Mouse (Mus musculus): ENCODE results near the gene Zfp771. TPM values are rescaled to one million over a fixed set of nuclear protein-coding genes. Genes with fewer than 3 reads are reported as not detected.
A peak's percentile ranks its signal among the peaks of the same experiment; 100 is the strongest.

Zfp771 gene
- polyA plus RNA-seq, 1 experiment from 2014 or later = 53.2 TPM

DNA sequence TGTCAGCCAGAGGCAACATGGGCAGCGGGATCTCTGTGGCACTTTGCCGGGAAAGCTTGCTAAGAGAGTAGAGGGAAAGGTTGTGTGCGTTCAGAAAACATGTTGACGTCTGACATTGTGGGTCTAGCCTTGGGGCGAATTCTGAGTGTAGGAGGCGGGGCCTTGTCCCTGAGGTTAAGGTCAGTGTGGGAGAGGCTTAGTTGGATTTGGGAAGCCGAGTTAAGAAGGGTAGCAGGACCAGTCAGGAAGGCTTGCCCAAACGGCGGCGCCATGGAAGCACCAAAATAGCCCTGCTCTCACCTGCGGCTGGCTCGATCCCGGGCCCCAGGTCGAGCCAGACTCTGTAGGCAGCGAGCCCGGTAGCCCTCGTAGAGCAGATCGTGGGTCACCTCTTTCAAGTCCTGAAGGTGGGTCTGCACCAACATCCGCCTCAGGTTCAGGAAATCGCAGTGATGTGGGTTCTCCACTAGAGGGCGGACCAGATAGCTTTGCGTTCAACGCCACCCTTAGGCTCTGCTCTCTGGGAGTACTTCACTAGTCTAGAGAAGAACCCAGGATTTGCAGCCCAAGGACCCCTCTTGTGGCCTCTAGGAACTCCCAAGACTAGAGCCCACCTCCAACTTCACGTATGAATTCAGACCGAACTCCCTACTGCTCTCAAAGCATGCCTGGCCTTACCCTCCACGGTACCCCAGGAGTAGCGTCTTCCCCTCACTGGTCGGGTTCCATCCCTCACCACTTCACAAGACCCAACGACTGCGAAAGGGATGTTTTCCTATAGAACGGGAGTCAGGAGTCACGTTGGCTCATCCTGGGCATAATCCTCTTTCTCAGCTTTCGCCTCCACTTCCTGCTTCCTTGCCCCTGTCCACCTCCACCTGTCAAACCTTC lies 28.8 kb upstream of the Zfp771 start:
- no peaks in the 10 kb centered on the region for H3K36me3 ChIP-seq (ENCODE audit: control insufficient read depth, insufficient read depth, low read length)
- 0 out of 2 replicates have a peak, but pooled peaks cover 3% of the 10 kb centered on the region for H3K4me1 ChIP-seq (ENCODE audit: control insufficient read depth, insufficient read depth, low read length)
- peak overlapping the region; percentile 34; the same call in 1 of the 2 replicates for H3K4me2 ChIP-seq (ENCODE audit: low read length)
- H3K9ac ChIP-seq (ENCODE audit: low read length) = no peak overlapping the region
- DNase-seq (ENCODE audit: low spot score) = peak; percentile 79
- 30% methylated on average over 33 of the region's 33 CpGs for WGBS
- H3K9me3 ChIP-seq (replicated peaks; ENCODE audit: control insufficient read depth, low read length) = no peaks in the 10 kb centered on the region
- peak; percentile 57 for ATAC-seq
- H3K4me3 ChIP-seq (ENCODE audit: low read depth, low read length) = peak overlapping the region; percentile 9; the same call in 1 of the 2 replicates
- no peak overlapping the region for H3K27ac ChIP-seq (ENCODE audit: low read depth, low read length)
- H3K27me3 ChIP-seq (replicated peaks; ENCODE audit: control insufficient read depth, insufficient read depth, low read length) = 0 out of 2 replicates have a peak, but pooled peaks cover 6% of the 10 kb centered on the region

DNA sequence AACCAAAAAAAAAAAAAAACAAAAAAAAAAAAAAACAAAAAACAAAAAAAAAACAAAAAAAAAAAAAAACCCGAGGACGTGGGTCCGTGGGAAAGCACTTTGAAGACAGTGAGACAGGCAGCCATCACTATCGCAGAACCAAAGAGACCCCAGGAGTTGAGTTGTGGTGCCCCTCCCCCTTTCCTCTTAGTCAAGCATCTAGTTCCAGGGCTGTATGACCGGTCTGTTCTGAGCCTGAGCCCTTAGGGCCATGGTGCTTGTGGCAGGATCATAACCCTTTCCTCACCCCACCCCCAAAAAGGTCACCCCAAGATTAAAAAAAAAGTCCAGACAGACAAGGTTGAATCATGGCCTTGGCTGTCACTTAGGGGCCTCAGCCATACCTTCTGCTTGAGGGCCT lies 27.8 kb upstream of the Zfp771 start:
- Histone ChIP-seq H3K9ac (ENCODE audit: low read length) (no peak overlapping the region), H3K36me3 (ENCODE audit: control insufficient read depth, insufficient read depth, low read length) (no peaks in the 10 kb centered on the region), H3K27ac (ENCODE audit: low read depth, low read length) (no peak overlapping the region), H3K9me3 (replicated peaks; ENCODE audit: control insufficient read depth, low read length) (no peaks in the 10 kb centered on the region), H3K4me3 (ENCODE audit: low read depth, low read length) (no peak overlapping the region), H3K4me1 (ENCODE audit: control insufficient read depth, insufficient read depth, low read length) (0 out of 2 replicates have a peak, but pooled peaks cover 3% of the 10 kb centered on the region), H3K4me2 (ENCODE audit: low read length) (no peak overlapping the region), H3K27me3 (replicated peaks; ENCODE audit: control insufficient read depth, insufficient read depth, low read length) (0 out of 2 replicates have a peak, but pooled peaks cover 6% of the 10 kb centered on the region)
- 94% methylated on average over 3 of the region's 5 CpGs for WGBS
- no peak for ATAC-seq
- no peak for DNase-seq (ENCODE audit: low spot score)

DNA sequence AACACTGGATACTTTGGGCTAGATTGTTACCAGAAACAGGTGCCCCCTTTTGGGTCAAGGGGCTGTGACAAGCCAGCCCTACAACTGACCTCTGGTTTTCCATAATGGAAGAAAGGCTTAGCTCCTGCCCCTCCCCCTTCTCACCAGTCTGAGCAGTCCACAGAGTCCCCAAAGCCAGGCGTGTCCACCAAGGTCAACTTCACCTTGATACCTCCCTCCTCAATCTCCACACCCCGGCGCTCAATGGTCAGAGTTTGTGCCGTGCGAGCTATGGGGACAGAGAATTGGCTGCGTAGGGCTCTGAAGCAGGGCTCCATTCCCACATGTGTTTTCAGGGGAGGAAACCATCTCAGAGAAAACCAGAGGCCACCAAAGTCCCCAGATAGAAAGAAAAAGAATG lies 26.6 kb upstream of the Zfp771 start:
- DNase-seq (ENCODE audit: low spot score) = no peak
- Histone ChIP-seq H3K4me3 (ENCODE audit: low read depth, low read length) (no peak overlapping the region), H3K9me3 (replicated peaks; ENCODE audit: control insufficient read depth, low read length) (no peaks in the 10 kb centered on the region), H3K4me1 (ENCODE audit: control insufficient read depth, insufficient read depth, low read length) (0 out of 2 replicates have a peak, but pooled peaks cover 3% of the 10 kb centered on the region), H3K4me2 (ENCODE audit: low read length) (no peak overlapping the region), H3K9ac (ENCODE audit: low read length) (no peak overlapping the region), H3K36me3 (ENCODE audit: control insufficient read depth, insufficient read depth, low read length) (no peaks in the 10 kb centered on the region), H3K27ac (ENCODE audit: low read depth, low read length) (no peak overlapping the region), H3K27me3 (replicated peaks; ENCODE audit: control insufficient read depth, insufficient read depth, low read length) (0 out of 2 replicates have a peak, but pooled peaks cover 6% of the 10 kb centered on the region)
- no peak for ATAC-seq
- 92% methylated on average over 6 of the region's 6 CpGs for WGBS

DNA sequence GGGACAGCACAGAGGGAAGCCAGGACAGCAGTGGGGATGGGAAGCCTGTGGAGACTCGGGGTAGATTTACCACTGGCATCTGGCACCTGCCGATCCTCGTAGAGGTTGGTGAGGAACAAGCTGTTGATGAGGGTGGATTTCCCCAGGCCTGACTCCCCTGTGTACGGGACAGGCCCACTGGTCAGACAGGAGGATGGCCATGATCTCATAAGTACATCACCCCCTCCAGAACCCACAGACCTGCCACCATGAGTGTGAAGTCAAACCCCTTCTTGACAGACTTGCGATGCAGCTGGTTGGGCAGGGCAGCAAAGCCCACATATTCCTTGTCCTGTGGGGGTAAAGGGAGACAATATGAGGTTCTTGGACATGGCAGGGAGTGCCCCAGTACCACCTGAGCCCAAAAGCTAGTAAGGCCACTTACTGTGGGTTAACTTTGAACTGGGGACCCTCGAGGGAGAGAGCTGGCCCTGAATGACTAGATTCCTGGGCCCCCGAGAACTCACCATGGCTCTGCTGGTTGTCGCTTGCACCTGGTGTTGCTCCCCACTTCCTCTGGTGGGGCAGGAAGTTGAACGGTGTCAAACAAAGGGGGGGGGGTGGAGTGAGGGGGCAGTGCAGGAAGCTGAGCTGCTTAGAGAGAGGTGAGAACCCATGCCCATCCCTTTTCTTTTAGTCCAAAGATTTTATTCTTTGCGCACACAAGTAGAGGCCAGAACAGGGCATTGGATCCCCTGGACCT lies 26.0 kb upstream of the Zfp771 start:
- Histone ChIP-seq H3K27ac (ENCODE audit: low read depth, low read length) (no peak overlapping the region), H3K4me1 (ENCODE audit: control insufficient read depth, insufficient read depth, low read length) (0 out of 2 replicates have a peak, but pooled peaks cover 3% of the 10 kb centered on the region), H3K9ac (ENCODE audit: low read length) (no peak overlapping the region), H3K4me3 (ENCODE audit: low read depth, low read length) (no peak overlapping the region), H3K27me3 (replicated peaks; ENCODE audit: control insufficient read depth, insufficient read depth, low read length) (0 out of 2 replicates have a peak, but pooled peaks cover 6% of the 10 kb centered on the region), H3K9me3 (replicated peaks; ENCODE audit: control insufficient read depth, low read length) (no peaks in the 10 kb centered on the region), H3K36me3 (ENCODE audit: control insufficient read depth, insufficient read depth, low read length) (no peaks in the 10 kb centered on the region), H3K4me2 (ENCODE audit: low read length) (no peak overlapping the region)
- DNase-seq (ENCODE audit: low spot score) (no peak), ATAC-seq (no peak)
- WGBS = 84% methylated on average over 10 of the region's 10 CpGs

DNA sequence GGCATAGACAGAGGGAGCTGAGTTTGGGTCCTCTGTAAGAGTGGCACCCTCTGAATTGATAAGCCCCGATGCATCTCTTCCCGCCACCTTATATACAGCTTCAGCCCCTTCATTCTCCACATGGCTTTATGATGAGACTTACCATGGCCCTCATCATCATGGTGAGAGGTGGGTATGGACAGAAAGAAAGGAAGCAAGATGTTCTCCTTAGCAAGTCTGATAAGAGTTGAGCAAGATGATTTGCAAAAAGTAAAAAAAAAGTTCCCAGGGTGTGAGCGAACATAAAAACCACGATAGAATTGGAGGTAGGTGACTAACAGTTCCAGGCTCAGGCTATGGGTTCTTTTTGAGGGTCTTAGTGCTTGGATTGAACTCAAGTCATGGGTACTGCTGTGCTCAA lies 25.4 kb upstream of the Zfp771 start:
- Histone ChIP-seq H3K9ac (ENCODE audit: low read length) (no peak overlapping the region; the same call in 1 of the 2 replicates), H3K9me3 (replicated peaks; ENCODE audit: control insufficient read depth, low read length) (no peaks in the 10 kb centered on the region), H3K4me2 (ENCODE audit: low read length) (no peak overlapping the region), H3K4me1 (ENCODE audit: control insufficient read depth, insufficient read depth, low read length) (0 out of 2 replicates have a peak, but pooled peaks cover 3% of the 10 kb centered on the region), H3K27me3 (replicated peaks; ENCODE audit: control insufficient read depth, insufficient read depth, low read length) (0 out of 2 replicates have a peak, but pooled peaks cover 6% of the 10 kb centered on the region), H3K27ac (ENCODE audit: low read depth, low read length) (no peak overlapping the region), H3K36me3 (ENCODE audit: control insufficient read depth, insufficient read depth, low read length) (no peaks in the 10 kb centered on the region), H3K4me3 (ENCODE audit: low read depth, low read length) (no peak overlapping the region)
- WGBS = 93% methylated on average over 4 of the region's 4 CpGs
- DNase-seq (ENCODE audit: low spot score) = no peak
- no peak for ATAC-seq

DNA sequence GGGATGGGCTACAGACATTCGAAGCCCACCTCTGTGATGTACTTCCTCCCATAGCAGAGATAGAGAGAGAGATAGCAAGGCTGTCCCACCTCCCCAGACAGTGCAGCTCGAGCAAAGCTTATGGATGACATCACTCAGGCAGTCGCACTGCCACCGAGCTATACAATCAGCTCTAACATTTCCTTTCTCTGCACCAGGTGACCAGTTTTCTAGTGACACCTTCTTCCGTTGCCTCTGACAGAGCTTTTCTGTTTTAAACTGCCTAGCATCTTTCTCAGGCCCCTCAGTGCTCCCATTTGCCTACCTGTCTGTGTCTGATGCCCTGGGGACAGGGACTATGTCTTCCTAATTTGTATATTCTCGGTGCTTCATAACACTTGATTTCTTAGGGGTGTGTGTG lies 23.6 kb upstream of the Zfp771 start:
- Histone ChIP-seq H3K9ac (ENCODE audit: low read length) (no peak overlapping the region), H3K36me3 (ENCODE audit: control insufficient read depth, insufficient read depth, low read length) (no peaks in the 10 kb centered on the region), H3K4me3 (ENCODE audit: low read depth, low read length) (no peak overlapping the region), H3K27me3 (replicated peaks; ENCODE audit: control insufficient read depth, insufficient read depth, low read length) (no peaks in the 10 kb centered on the region), H3K4me1 (ENCODE audit: control insufficient read depth, insufficient read depth, low read length) (no peaks in the 10 kb centered on the region), H3K27ac (ENCODE audit: low read depth, low read length) (no peak overlapping the region), H3K9me3 (replicated peaks; ENCODE audit: control insufficient read depth, low read length) (no peaks in the 10 kb centered on the region), H3K4me2 (ENCODE audit: low read length) (no peak overlapping the region)
- ATAC-seq = no peak
- WGBS = 87% methylated on average over 6 of the region's 6 CpGs
- no peak for DNase-seq (ENCODE audit: low spot score)

DNA sequence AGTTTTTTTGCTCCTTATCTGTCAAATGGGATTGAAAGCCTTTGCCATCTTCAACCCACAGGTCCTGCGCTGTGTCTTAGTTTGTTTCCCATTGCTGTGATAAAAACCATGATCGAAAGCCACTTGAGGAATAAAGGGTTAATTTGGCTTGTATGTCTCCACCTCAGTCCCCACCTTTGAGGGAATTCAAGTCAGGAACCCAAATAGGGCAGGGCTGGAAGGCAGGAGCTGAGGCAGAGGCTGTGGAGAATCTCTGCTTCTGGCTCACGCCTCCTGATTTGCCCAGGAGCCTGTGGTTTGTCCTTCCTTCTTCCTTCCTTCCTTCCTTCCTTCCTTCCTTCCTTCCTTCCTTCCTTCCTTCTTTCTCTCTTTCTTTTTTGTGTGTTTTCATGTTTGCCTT lies 21.0 kb upstream of the Zfp771 start:
- 96% methylated on average over 3 of the region's 3 CpGs for WGBS
- H3K9ac ChIP-seq (ENCODE audit: low read length) = no peak overlapping the region

DNA sequence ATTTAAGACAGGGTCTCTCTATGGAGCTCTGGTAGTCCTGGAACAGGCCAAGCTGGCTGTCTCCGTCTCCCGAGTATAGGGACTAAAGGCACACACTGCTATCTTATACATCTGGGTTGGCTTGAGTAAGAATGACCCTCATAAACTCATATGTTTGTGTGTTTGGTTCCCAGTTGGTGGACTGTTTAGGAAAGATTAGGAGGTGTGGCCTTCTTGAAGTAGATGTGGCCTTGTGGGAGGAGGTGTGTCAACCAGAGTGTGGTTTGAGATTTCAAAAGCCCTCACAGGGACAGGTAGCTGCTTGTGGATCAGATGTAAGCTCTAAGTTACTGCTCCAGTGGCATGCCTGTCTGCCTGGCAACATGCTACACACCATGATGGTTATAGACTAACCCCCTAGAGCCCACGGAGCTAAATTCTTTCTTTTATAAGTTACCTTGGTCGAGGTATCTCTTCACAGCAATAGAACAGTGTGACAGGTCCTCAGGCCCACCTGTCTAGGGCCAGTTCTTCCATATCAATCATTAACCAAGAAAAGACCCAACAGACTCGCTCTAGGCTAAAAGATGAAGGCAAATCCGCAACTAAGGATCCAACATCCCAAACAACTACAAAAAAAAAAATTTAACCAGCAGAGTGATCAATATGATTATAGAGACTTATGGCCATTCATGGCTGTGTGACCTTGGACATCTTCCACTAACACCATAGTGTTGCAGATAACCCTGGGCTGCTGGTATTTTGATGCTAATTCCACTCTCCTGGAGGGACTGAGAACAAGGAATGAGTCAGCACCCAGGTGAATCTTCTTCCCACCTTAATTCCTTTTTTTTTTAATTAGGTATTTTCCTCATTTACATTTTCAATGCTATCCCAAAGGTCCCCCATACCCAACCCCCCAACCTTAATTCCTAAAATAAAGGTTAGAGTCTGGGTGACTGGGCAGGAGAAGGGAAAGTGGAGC lies 20.3 kb upstream of the Zfp771 start:
- WGBS = 86% methylated on average over 6 of the region's 6 CpGs
- H3K4me3 ChIP-seq (ENCODE audit: low read depth, low read length) = no peak overlapping the region
- ATAC-seq = no peak

More for the DNA sequence above, 21.0 kb upstream of the Zfp771 start:
- Histone ChIP-seq H3K36me3 (ENCODE audit: control insufficient read depth, insufficient read depth, low read length) (no peaks in the 10 kb centered on the region), H3K9me3 (replicated peaks; ENCODE audit: control insufficient read depth, low read length) (no peaks in the 10 kb centered on the region), H3K27me3 (replicated peaks; ENCODE audit: control insufficient read depth, insufficient read depth, low read length) (no peaks in the 10 kb centered on the region), H3K4me2 (ENCODE audit: low read length) (no peak overlapping the region), H3K4me1 (ENCODE audit: control insufficient read depth, insufficient read depth, low read length) (no peaks in the 10 kb centered on the region), H3K4me3 (ENCODE audit: low read depth, low read length) (no peak overlapping the region), H3K27ac (ENCODE audit: low read depth, low read length) (no peak overlapping the region)
- ATAC-seq = no peak
- no peak for DNase-seq (ENCODE audit: low spot score)

More for the DNA sequence above, 20.3 kb upstream of the Zfp771 start:
- no peaks in the 10 kb centered on the region for H3K9me3 ChIP-seq (replicated peaks; ENCODE audit: control insufficient read depth, low read length)
- H3K27me3 ChIP-seq (replicated peaks; ENCODE audit: control insufficient read depth, insufficient read depth, low read length) = no peaks in the 10 kb centered on the region
- no peak for DNase-seq (ENCODE audit: low spot score)
- H3K27ac ChIP-seq (ENCODE audit: low read depth, low read length) = no peak overlapping the region
- no peak overlapping the region for H3K4me2 ChIP-seq (ENCODE audit: low read length)
- no peak overlapping the region for H3K9ac ChIP-seq (ENCODE audit: low read length)
- H3K4me1 ChIP-seq (ENCODE audit: control insufficient read depth, insufficient read depth, low read length) = no peaks in the 10 kb centered on the region
- no peaks in the 10 kb centered on the region; the same call in 1 of the 2 replicates for H3K36me3 ChIP-seq (ENCODE audit: control insufficient read depth, insufficient read depth, low read length)

Data from forebrain, embryonic 14.5 days (tissue).